Mouse (Mus musculus) MEL (cell line): Measurements from ENCODE around the gene Best1. TPM values are rescaled to one million over a fixed set of nuclear protein-coding genes. Genes with fewer than 3 reads are reported as not detected.
A peak's percentile ranks its signal among the peaks of the same experiment; 100 is the strongest.

Experiments
- DNase-seq: peaks from one replicate; pipeline ENCODE4 v3.0.0; 2011; ENCODE audit warnings: low read depth, low spot score
- H3K27ac ChIP-seq: 2 replicates; pipeline ENCODE4 v1.5.1; 2012; ENCODE audit warnings: low read depth, mild to moderate bottlenecking, control low read depth, low read length, moderate library complexity; ENCODE audit not compliant: control insufficient read depth
- H3K27me3 ChIP-seq, 2 experiments: fragments of 150-350 bp in 1 of 2; sonication (generic) in 1 of 2; 2 replicates each; pipeline ENCODE4 v1.6.1; 2012; ENCODE audit warnings: low read length in 2 of 2, mild to moderate bottlenecking in 2 of 2, improper control_type of control experiment in 1 of 2, moderate library complexity in 1 of 2; ENCODE audit not compliant: insufficient read depth in 2 of 2, control insufficient read depth in 1 of 2
- H3K36me3 ChIP-seq, 2 experiments: 2 replicates each; pipeline ENCODE4 v1.6.1; 2012 to 2014; ENCODE audit warnings: low read length in 2 of 2, improper control_type of control experiment in 1 of 2, inconsistent platforms in 1 of 2, mild to moderate bottlenecking in 1 of 2; ENCODE audit not compliant: insufficient read depth in 2 of 2, control insufficient read depth in 1 of 2
- H3K4me1 ChIP-seq, 2 experiments: fragments of 150-350 bp in 1 of 2; sonication (generic) in 1 of 2; 2 replicates each; pipeline ENCODE4 v1.6.1; 2012; ENCODE audit warnings: low read length in 2 of 2, improper control_type of control experiment in 1 of 2, mild to moderate bottlenecking in 1 of 2; ENCODE audit not compliant: insufficient read depth in 2 of 2, control insufficient read depth in 1 of 2
- H3K4me3 ChIP-seq, 2 experiments: fragments of 150-350 bp in 1 of 2; sonication (generic) in 1 of 2; 2 replicates each; pipeline ENCODE4 v1.5.1; 2012; ENCODE audit warnings: low read depth in 2 of 2, low read length in 2 of 2, mild to moderate bottlenecking in 2 of 2, moderate library complexity in 2 of 2, control low read depth in 1 of 2, improper control_type of control experiment in 1 of 2; ENCODE audit not compliant: control insufficient read depth in 1 of 2, insufficient read depth in 1 of 2
- H3K79me2 ChIP-seq: 2 replicates; pipeline ENCODE4 v1.6.1; 2012; ENCODE audit warnings: mild to moderate bottlenecking, low read length, moderate library complexity; ENCODE audit not compliant: control insufficient read depth, poor library complexity, insufficient read depth
- H3K9ac ChIP-seq: 2 replicates; pipeline ENCODE4 v1.6.1; 2012; ENCODE audit warnings: low read depth, mild to moderate bottlenecking, control low read depth, low read length, moderate library complexity; ENCODE audit not compliant: control insufficient read depth, poor library complexity, severe bottlenecking
- H3K9me3 ChIP-seq: fragments of 150-350 bp; sonication (generic); replicated peaks from 2 replicates; pipeline ENCODE4 v1.6.1; 2012; ENCODE audit warnings: mild to moderate bottlenecking, low read length, improper control_type of control experiment, moderate library complexity; ENCODE audit not compliant: insufficient read depth
- CHD2 ChIP-seq: IDR thresholded peaks from 2 replicates; pipeline ENCODE4 v1.6.1; 2011; ENCODE audit warnings: low read length, improper control_type of control experiment
- EP300 ChIP-seq, 2 experiments: IDR thresholded peaks; 2 replicates each; pipeline ENCODE4 v1.6.1; 2011; ENCODE audit warnings: improper control_type of control experiment in 2 of 2, low read length in 2 of 2, low read depth in 1 of 2, mild to moderate bottlenecking in 1 of 2
- ETS1 ChIP-seq: IDR thresholded peaks from 2 replicates; pipeline ENCODE4 v1.6.1; 2012; ENCODE audit warnings: low read depth, mild to moderate bottlenecking, inconsistent platforms, low read length, improper control_type of control experiment, moderate library complexity
- HCFC1 ChIP-seq: IDR thresholded peaks from 2 replicates; pipeline ENCODE4 v1.6.1; 2012; ENCODE audit warnings: low read depth, mild to moderate bottlenecking, inconsistent platforms, low read length, improper control_type of control experiment, moderate library complexity
- MAZ ChIP-seq: IDR thresholded peaks from 2 replicates; pipeline ENCODE4 v1.6.1; 2012; ENCODE audit warnings: low read depth, mild to moderate bottlenecking, inconsistent platforms, low read length, improper control_type of control experiment
- MXI1 ChIP-seq: IDR thresholded peaks from 2 replicates; pipeline ENCODE4 v1.6.1; 2011; ENCODE audit warnings: mild to moderate bottlenecking, low read depth, low read length, improper control_type of control experiment
- MYC ChIP-seq: IDR thresholded peaks from 2 replicates; pipeline ENCODE4 v1.6.1; 2011; ENCODE audit warnings: low read depth, mild to moderate bottlenecking, low read length, improper control_type of control experiment, moderate library complexity
- POLR2A ChIP-seq, 2 experiments: IDR thresholded peaks; 2 replicates each; pipeline ENCODE4 v1.6.1; 2011 to 2012; ENCODE audit warnings: low read length in 2 of 2, mild to moderate bottlenecking in 2 of 2, control low read depth in 1 of 2, improper control_type of control experiment in 1 of 2, low read depth in 1 of 2, moderate library complexity in 1 of 2; ENCODE audit not compliant: control insufficient read depth in 1 of 2, insufficient read depth in 1 of 2, poor library complexity in 1 of 2
- RCOR1 ChIP-seq: IDR thresholded peaks from 2 replicates; pipeline ENCODE4 v1.6.1; 2012; ENCODE audit warnings: low read depth, mild to moderate bottlenecking, inconsistent platforms, low read length, improper control_type of control experiment
- SMC3 ChIP-seq: IDR thresholded peaks from 2 replicates; pipeline ENCODE4 v1.6.1; 2011; ENCODE audit warnings: low read depth, low read length, improper control_type of control experiment
- TCF12 ChIP-seq: IDR thresholded peaks from 2 replicates; pipeline ENCODE4 v1.6.1; 2014; ENCODE audit warnings: low read depth, mild to moderate bottlenecking, inconsistent platforms, low read length, improper control_type of control experiment, moderate library complexity
- UBTF ChIP-seq: IDR thresholded peaks from 2 replicates; pipeline ENCODE4 v1.6.1; 2012; ENCODE audit warnings: low read depth, mild to moderate bottlenecking, inconsistent platforms, low read length, improper control_type of control experiment, moderate library complexity, borderline replicate concordance; ENCODE audit not compliant: insufficient read depth
- USF2 ChIP-seq, 2 experiments: IDR thresholded peaks; 2 replicates each; pipeline ENCODE4 v1.6.1; 2011 to 2012; ENCODE audit warnings: improper control_type of control experiment in 2 of 2, low read length in 2 of 2, borderline replicate concordance in 1 of 2, inconsistent platforms in 1 of 2, low read depth in 1 of 2, mild to moderate bottlenecking in 1 of 2; ENCODE audit not compliant: insufficient read depth in 1 of 2
- ZKSCAN1 ChIP-seq: IDR thresholded peaks from 2 replicates; pipeline ENCODE4 v1.6.1; 2012; ENCODE audit warnings: low read depth, mild to moderate bottlenecking, inconsistent platforms, low read length, improper control_type of control experiment, moderate library complexity
- ZNF384 ChIP-seq: IDR thresholded peaks from 2 replicates; pipeline ENCODE4 v1.6.1; 2012; ENCODE audit warnings: low read depth, mild to moderate bottlenecking, inconsistent platforms, low read length, improper control_type of control experiment
- polyA plus RNA-seq, 2 experiments: library from polyadenylated mRNA; stranded (reverse) in 1 of 2; unstranded in 1 of 2; fragments of >175 nt in 1 of 2; fragments of >200 nt in 1 of 2; gene quantifications; 2 replicates each; pipeline versions ENCODE4 v1.2.1 to v1.2.4; 2012; ENCODE audit warnings: low replicate concordance in 2 of 2, low read depth in 1 of 2; ENCODE audit not compliant: insufficient read length in 2 of 2, insufficient read depth in 1 of 2, missing spikeins in 1 of 2
- total RNA-seq: library from RNA; depleted of rRNA; stranded (reverse); fragments of 300-350 nt; gene quantifications from 2 replicates; pipeline ENCODE4 v1.2.3, GENCODE M21; 2012

Gene Best1
- total and polyA plus RNA-seq, 3 experiments, result 0.08 TPM; not detected in 2

- peak; percentile 69 for DNase-seq
- H3K27me3 ChIP-seq, result no peaks in the 10 kb centered on the region
- no peaks in the 10 kb centered on the region for H3K36me3 ChIP-seq
- H3K79me2 ChIP-seq, result no peaks in the 10 kb centered on the region
- TF ChIP-seq MYC (no peak), MAZ (no peak), MXI1 (0 out of 2 replicates have a peak, but pooled peaks have one; percentile 15), ETS1 (0 out of 2 replicates have a peak, but pooled peaks have one; percentile 15), EP300 (IDR thresholded peaks at IDR 0.05; ENCODE audit: low read depth in 1 of 2, low read length in 2 of 2) (peak; percentile 14 to 44; a peak in 3 of 4 replicates), ZKSCAN1 (no peak), TCF12 (0 out of 2 replicates have a peak, but pooled peaks have one; percentile 13), POLR2A (IDR thresholded peaks at IDR 0.05; ENCODE audit: control insufficient read depth in 1 of 2, insufficient read depth in 1 of 2, low read depth in 1 of 2, low read length in 2 of 2, poor library complexity in 1 of 2) (no peak)
- H3K4me1 ChIP-seq, result peaks cover 8 to 22% of the 10 kb centered on the region in 2 experiments; a peak in 3 of 4 replicates
- no peak overlapping the region for H3K4me3 ChIP-seq
- H3K9me3 ChIP-seq, result no peaks in the 10 kb centered on the region
- 0 out of 2 replicates have a peak overlapping the region, but pooled peaks have one; percentile 5 for H3K9ac ChIP-seq
- H3K27ac ChIP-seq, result no peak overlapping the region
These were observed 58.6 kb downstream of the Best1 start for GRCm38 (mm10) chr19:9942539-9943533.

- H3K27ac ChIP-seq, result no peak overlapping the region
- TF ChIP-seq ZNF384, result no peak
- no peak overlapping the region for H3K4me3 ChIP-seq
- peaks cover 0 to 8% of the 10 kb centered on the region in 2 experiments; a peak in 2 of 4 replicates for H3K36me3 ChIP-seq
- no peak for DNase-seq
- H3K79me2 ChIP-seq, result no peaks in the 10 kb centered on the region
- H3K9ac ChIP-seq, result no peak overlapping the region
- no peaks in the 10 kb centered on the region for H3K27me3 ChIP-seq
- no peaks in the 10 kb centered on the region for H3K9me3 ChIP-seq
- peaks cover 9 to 31% of the 10 kb centered on the region in 2 experiments for H3K4me1 ChIP-seq
These were observed 59.6 kb downstream of the Best1 start for GRCm38 (mm10) chr19:9941809-9942208.

- no peak for DNase-seq
- TF ChIP-seq CHD2 (no peak), POLR2A (IDR thresholded peaks at IDR 0.05; ENCODE audit: control insufficient read depth in 1 of 2, insufficient read depth in 1 of 2, low read depth in 1 of 2, low read length in 2 of 2, poor library complexity in 1 of 2) (no peak), ZNF384 (no peak), MAZ (no peak), HCFC1 (no peak), TCF12 (no peak), EP300 (IDR thresholded peaks at IDR 0.05; ENCODE audit: low read depth in 1 of 2, low read length in 2 of 2) (no peak), USF2 (IDR thresholded peaks at IDR 0.05; ENCODE audit: borderline replicate concordance in 1 of 2, insufficient read depth in 1 of 2, low read depth in 1 of 2, low read length in 2 of 2) (no peak), SMC3 (no peak), UBTF (no peak), RCOR1 (no peak)
- Histone ChIP-seq H3K9ac (no peak overlapping the region), H3K79me2 (no peaks in the 10 kb centered on the region), H3K4me1 (peaks cover 15 to 38% of the 10 kb centered on the region in 2 experiments), H3K9me3 (no peaks in the 10 kb centered on the region), H3K4me3 (no peak overlapping the region), H3K27ac (no peak overlapping the region), H3K27me3 (no peaks in the 10 kb centered on the region), H3K36me3 (peaks cover 0 to 14% of the 10 kb centered on the region in 2 experiments; a peak in 2 of 4 replicates)
These were observed 60.5 kb downstream of the Best1 start for GRCm38 (mm10) chr19:9940903-9941302.
